Mouse (Mus musculus): ENCODE measurements at regions not wholly inside any gene's neighbourhood (a gene's known extent, or its start where the extent isn't known, plus 50 kb on each side); places are given as distances from the start of the nearest gene placed in this dataset.

DNA sequence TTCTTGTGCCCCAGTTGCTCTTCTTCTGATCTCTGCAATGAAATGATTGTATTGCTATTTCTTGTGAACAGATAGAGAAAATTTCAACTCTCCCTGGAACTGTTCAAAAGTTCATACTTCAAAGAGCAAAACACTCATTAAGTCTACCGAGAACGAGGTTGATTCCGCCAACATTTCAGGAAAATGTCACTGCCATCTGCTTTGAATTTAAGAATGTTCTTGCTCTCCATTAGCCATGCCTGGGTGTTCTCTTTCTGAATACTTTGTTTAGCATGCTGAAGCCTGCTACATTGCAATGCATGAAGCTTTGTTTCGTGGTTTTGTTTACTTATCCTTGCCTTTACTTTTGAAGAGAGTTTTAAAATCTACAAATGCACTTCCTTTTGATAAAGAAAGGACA is 363.4 kb downstream of the Kctd12 start:
- H3K9me3 ChIP-seq (ENCODE audit: low read length) = no peaks in the 10 kb centered on the region
- H3K27me3 ChIP-seq (ENCODE audit: insufficient read depth, low read length) = no peaks in the 10 kb centered on the region
- WGBS = 45% methylated on average over 4 of the region's 4 CpGs
- TF ChIP-seq CTCF (IDR thresholded peaks at IDR 0.05; ENCODE audit: low read depth) = no peak
- ATAC-seq = no peak
- no peaks in the 10 kb centered on the region; the same call in 1 of the 2 replicates for H3K4me1 ChIP-seq (ENCODE audit: insufficient read depth, low read length)
- H3K4me3 ChIP-seq (ENCODE audit: low read length) = no peak overlapping the region
- H3K4me2 ChIP-seq (ENCODE audit: low read depth, low read length) = no peak overlapping the region
- H3K36me3 ChIP-seq (ENCODE audit: insufficient read depth, low read length) = no peaks in the 10 kb centered on the region
- no peak overlapping the region for H3K27ac ChIP-seq
- peak; percentile 10 for DNase-seq (ENCODE audit: low spot score)
- H3K9ac ChIP-seq (replicated peaks; ENCODE audit: low read length) = no peak overlapping the region

- Histone ChIP-seq H3K4me1 (ENCODE audit: insufficient read depth, low read length) (no peaks in the 10 kb centered on the region; the same call in 1 of the 2 replicates), H3K36me3 (ENCODE audit: insufficient read depth, low read length) (no peaks in the 10 kb centered on the region), H3K4me3 (ENCODE audit: low read length) (no peak overlapping the region), H3K27ac (no peak overlapping the region), H3K27me3 (ENCODE audit: insufficient read depth, low read length) (no peaks in the 10 kb centered on the region), H3K9ac (replicated peaks; ENCODE audit: low read length) (no peak overlapping the region), H3K4me2 (ENCODE audit: low read depth, low read length) (peak overlapping the region; percentile 6; the same call in 1 of the 2 replicates), H3K9me3 (ENCODE audit: low read length) (no peaks in the 10 kb centered on the region)
- TF ChIP-seq CTCF (IDR thresholded peaks at IDR 0.05; ENCODE audit: low read depth) = no peak
- ATAC-seq (peak; percentile 80), DNase-seq (ENCODE audit: low spot score) (peak; percentile 41)
- WGBS = 37% methylated on average over 7 of the region's 7 CpGs
Measured at GRCm38 (mm10) chr14:102615588-102616309, 366.7 kb downstream of the Kctd12 start.

DNA sequence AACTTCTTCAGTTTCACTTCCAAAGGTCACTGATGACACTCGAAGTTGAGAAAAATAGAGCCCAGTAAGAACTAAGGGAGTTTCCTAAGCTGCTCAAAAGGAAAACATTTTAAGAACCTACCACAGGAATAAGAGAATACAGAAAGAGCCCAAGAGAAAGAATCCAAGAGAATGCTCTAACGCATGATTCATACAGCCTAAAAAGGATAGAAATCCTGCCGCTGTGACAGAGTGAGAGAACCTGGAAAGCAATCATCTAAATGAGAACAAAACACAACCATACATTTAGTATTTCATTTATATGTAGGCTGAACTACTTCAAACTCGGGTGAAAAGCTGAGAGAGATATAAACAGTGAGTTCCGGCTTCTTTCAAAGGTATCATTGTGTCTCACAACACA is 376.4 kb downstream of the Kctd12 start:
- Histone ChIP-seq H3K4me1 (ENCODE audit: insufficient read depth, low read length) (no peaks in the 10 kb centered on the region), H3K4me3 (ENCODE audit: low read length) (no peak overlapping the region), H3K27me3 (ENCODE audit: insufficient read depth, low read length) (no peaks in the 10 kb centered on the region), H3K36me3 (ENCODE audit: insufficient read depth, low read length) (no peaks in the 10 kb centered on the region), H3K27ac (no peak overlapping the region), H3K9me3 (ENCODE audit: low read length) (no peaks in the 10 kb centered on the region), H3K4me2 (ENCODE audit: low read depth, low read length) (no peak overlapping the region), H3K9ac (replicated peaks; ENCODE audit: low read length) (no peak overlapping the region)
- no peak for TF ChIP-seq CTCF (IDR thresholded peaks at IDR 0.05; ENCODE audit: low read depth)
- DNase-seq (ENCODE audit: low spot score) (no peak), ATAC-seq (no peak)
- WGBS = 83% methylated on average over 5 of the region's 5 CpGs

- 84% methylated on average over 3 of the region's 3 CpGs for WGBS
- no peak for TF ChIP-seq CTCF (IDR thresholded peaks at IDR 0.05; ENCODE audit: low read depth)
- no peaks in the 10 kb centered on the region for H3K9me3 ChIP-seq (ENCODE audit: low read length)
Measured at GRCm38 (mm10) chr14:102594850-102595249, 387.6 kb downstream of the Kctd12 start.

DNA sequence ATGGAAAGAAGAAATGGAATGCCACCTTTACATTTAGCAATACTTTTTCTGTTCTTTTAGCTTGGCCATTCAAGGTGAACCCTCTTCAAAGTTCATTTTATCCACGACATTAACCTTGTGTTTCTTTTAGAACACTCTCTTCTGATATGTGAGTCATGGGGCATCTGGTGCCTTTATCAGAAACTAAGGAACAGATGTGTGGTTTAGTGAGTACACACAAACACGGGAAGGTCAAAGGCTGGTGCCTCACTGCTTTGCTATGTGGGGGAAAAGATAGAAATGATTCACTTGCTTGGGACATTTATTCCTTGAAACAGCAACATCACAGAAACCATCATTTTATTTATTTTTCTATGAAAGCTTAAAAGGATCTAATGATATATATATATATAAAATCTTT is 428.7 kb downstream of the Kctd12 start:
- H3K4me3 ChIP-seq (ENCODE audit: low read length) = no peak overlapping the region
- ATAC-seq = no peak
- WGBS = 68% methylated on average over 2 of the region's 2 CpGs
- H3K4me2 ChIP-seq (ENCODE audit: low read depth, low read length) = no peak overlapping the region
- DNase-seq (ENCODE audit: low spot score) = no peak
- H3K36me3 ChIP-seq (ENCODE audit: insufficient read depth, low read length) = no peaks in the 10 kb centered on the region
- no peaks in the 10 kb centered on the region for H3K9me3 ChIP-seq (ENCODE audit: low read length)
- H3K27me3 ChIP-seq (ENCODE audit: insufficient read depth, low read length) = no peaks in the 10 kb centered on the region
- TF ChIP-seq CTCF (IDR thresholded peaks at IDR 0.05; ENCODE audit: low read depth) = no peak
- H3K9ac ChIP-seq (replicated peaks; ENCODE audit: low read length) = no peak overlapping the region
- H3K4me1 ChIP-seq (ENCODE audit: insufficient read depth, low read length) = no peaks in the 10 kb centered on the region
- no peak overlapping the region for H3K27ac ChIP-seq

More at GRCm38 (mm10) chr14:102594850-102595249, 387.6 kb downstream of the Kctd12 start:
- no peaks in the 10 kb centered on the region for H3K4me1 ChIP-seq (ENCODE audit: insufficient read depth, low read length)
- no peak for ATAC-seq
- no peak overlapping the region for H3K27ac ChIP-seq
- H3K9ac ChIP-seq (replicated peaks; ENCODE audit: low read length) = no peak overlapping the region
- DNase-seq (ENCODE audit: low spot score) = no peak
- no peak overlapping the region for H3K4me3 ChIP-seq (ENCODE audit: low read length)
- no peak overlapping the region for H3K4me2 ChIP-seq (ENCODE audit: low read depth, low read length)
- no peaks in the 10 kb centered on the region for H3K36me3 ChIP-seq (ENCODE audit: insufficient read depth, low read length)
- no peaks in the 10 kb centered on the region for H3K27me3 ChIP-seq (ENCODE audit: insufficient read depth, low read length)

DNA sequence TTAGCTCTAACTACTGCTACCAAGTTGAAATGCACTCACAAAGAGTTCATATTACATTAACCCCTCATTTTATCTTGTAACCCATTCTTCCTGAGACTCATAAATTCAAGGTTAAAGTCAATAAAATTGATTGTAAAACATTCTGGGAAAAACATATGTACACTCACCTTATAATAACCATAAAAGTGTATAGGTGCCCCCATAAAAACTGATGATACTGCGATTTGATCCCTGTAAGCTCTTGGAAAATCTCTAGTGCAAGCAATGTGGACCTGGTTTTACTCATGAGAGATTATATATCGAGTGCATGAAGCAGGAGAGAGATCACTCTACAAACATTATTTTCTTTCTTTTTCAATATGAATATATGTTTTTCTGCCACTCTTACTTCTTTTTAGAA is 429.8 kb downstream of the Kctd12 start:
- Histone ChIP-seq H3K4me3 (ENCODE audit: low read length) (no peak overlapping the region), H3K9me3 (ENCODE audit: low read length) (no peaks in the 10 kb centered on the region), H3K4me1 (ENCODE audit: insufficient read depth, low read length) (no peaks in the 10 kb centered on the region), H3K27ac (no peak overlapping the region), H3K27me3 (ENCODE audit: insufficient read depth, low read length) (no peaks in the 10 kb centered on the region), H3K9ac (replicated peaks; ENCODE audit: low read length) (no peak overlapping the region), H3K36me3 (ENCODE audit: insufficient read depth, low read length) (no peaks in the 10 kb centered on the region), H3K4me2 (ENCODE audit: low read depth, low read length) (no peak overlapping the region)
- TF ChIP-seq CTCF (IDR thresholded peaks at IDR 0.05; ENCODE audit: low read depth) = no peak
- 91% methylated on average over 2 of the region's 2 CpGs for WGBS
- no peak for DNase-seq (ENCODE audit: low spot score)
- no peak for ATAC-seq

DNA sequence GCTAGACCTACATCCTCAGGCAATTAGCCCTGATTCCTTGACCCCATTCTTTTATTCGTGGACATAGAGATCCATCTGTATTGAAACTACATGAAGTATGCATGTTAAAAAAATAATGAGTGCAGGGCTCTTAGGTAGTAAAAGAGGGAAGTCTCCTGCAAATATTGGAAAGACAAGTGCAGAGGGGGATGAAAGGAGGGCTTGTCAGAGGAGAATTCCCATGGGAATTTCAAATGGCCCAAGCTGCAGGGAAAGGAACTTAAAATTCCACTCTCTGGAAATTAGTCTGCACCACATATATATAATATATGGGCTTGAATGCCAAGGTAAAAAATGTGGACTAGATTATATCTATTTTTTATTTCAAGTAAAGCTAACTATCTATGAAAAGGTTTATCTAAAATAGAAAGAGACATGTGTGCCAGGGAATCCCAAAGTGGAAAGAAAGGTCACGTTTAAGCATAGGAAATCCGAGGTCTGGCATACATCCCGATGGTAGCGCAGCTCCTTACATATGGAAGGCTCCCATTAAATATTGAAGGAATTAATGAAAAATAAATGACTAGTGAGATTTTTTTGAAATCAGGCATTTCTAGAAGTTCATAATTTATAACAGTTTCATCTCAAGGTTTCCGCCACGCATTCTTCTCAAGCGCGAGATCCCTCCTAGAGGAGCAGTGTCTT is 457.4 kb downstream of the Kctd12 start:
- TF ChIP-seq CTCF (IDR thresholded peaks at IDR 0.05; ENCODE audit: low read depth) = no peak
- Histone ChIP-seq H3K9me3 (ENCODE audit: low read length) (no peaks in the 10 kb centered on the region), H3K36me3 (ENCODE audit: insufficient read depth, low read length) (no peaks in the 10 kb centered on the region), H3K27me3 (ENCODE audit: insufficient read depth, low read length) (no peaks in the 10 kb centered on the region), H3K4me1 (ENCODE audit: insufficient read depth, low read length) (no peaks in the 10 kb centered on the region), H3K4me3 (ENCODE audit: low read length) (no peak overlapping the region), H3K4me2 (ENCODE audit: low read depth, low read length) (no peak overlapping the region), H3K9ac (replicated peaks; ENCODE audit: low read length) (no peak overlapping the region), H3K27ac (no peak overlapping the region)
- WGBS = 81% methylated on average over 9 of the region's 9 CpGs
- DNase-seq (ENCODE audit: low spot score) = no peak
- ATAC-seq = no peak

All from hindbrain, postnatal 0 days (tissue).